Mouse (Mus musculus): ENCODE measurements at regions not wholly inside any gene's neighbourhood (a gene's known extent, or its start where the extent isn't known, plus 50 kb on each side); places are given as distances from the start of the nearest gene placed in this dataset.

DNA sequence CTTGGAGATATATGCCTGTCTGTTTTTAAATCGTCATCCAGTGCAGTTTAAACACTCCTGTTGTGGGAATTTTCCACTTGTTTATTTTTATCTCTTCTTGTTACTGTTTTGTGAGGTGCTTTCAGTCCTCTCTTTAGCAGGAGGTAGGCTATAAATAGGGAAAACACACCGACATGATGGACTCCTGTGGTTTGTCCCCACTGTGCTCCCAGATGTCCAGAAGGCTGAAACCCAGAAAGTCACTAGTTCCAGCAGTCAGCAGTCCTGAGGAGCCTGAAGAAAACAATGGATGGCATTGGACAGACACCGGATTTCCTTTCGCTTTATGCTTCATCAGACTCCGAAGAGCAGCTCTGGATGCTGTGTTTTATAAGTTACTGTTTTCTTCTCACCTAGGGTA is 55.2 kb upstream of the Armh4 start:
- DNase-seq (ENCODE audit: low spot score), result no peak
- 79% methylated on average over 5 of the region's 5 CpGs for WGBS
- no peaks in the 10 kb centered on the region for H3K36me3 ChIP-seq (replicated peaks; ENCODE audit: control insufficient read depth, insufficient read depth)

DNA sequence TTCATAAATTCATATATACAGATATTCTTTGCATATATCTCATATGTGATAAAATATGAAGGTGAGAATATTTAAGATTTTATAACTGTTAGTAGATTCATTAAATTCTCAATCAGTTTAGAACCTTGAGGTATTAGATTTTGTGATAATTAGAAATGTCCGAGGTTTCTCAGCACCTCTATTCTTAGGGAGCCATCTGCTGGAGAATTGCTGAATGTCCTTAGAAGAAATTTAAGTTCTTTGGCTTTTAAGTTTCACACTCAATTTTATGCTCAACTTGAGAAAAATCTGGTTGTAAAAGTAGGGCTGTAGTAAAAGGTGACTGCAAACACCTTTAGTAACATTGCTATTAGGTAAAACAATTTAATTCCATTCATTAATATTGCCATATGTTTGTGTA is 51.5 kb upstream of the Armh4 start:
- Histone ChIP-seq H3K27me3 (ENCODE audit: control insufficient read depth, insufficient read depth, low read length) (no peaks in the 10 kb centered on the region), H3K4me1 (replicated peaks; ENCODE audit: control insufficient read depth, insufficient read depth, low read length) (no peaks in the 10 kb centered on the region), H3K4me2 (replicated peaks) (no peak overlapping the region), H3K9me3 (ENCODE audit: control insufficient read depth, low read length) (no peaks in the 10 kb centered on the region), H3K9ac (no peak overlapping the region), H3K4me3 (replicated peaks; ENCODE audit: low read length) (no peak overlapping the region), H3K36me3 (replicated peaks; ENCODE audit: control insufficient read depth, insufficient read depth) (no peaks in the 10 kb centered on the region), H3K27ac (no peak overlapping the region)
- DNase-seq (ENCODE audit: low spot score), result peak; percentile 50
- 45% methylated on average over 1 of the region's 1 CpGs for WGBS
- no peak for ATAC-seq (ENCODE audit: low FRiP score)

More for the DNA sequence above, 55.2 kb upstream of the Armh4 start:
- H3K9ac ChIP-seq, result no peak overlapping the region
- no peak overlapping the region for H3K27ac ChIP-seq
- no peaks in the 10 kb centered on the region for H3K27me3 ChIP-seq (ENCODE audit: control insufficient read depth, insufficient read depth, low read length)
- H3K4me2 ChIP-seq (replicated peaks), result no peak overlapping the region
- H3K4me3 ChIP-seq (replicated peaks; ENCODE audit: low read length), result no peak overlapping the region
- H3K4me1 ChIP-seq (replicated peaks; ENCODE audit: control insufficient read depth, insufficient read depth, low read length), result no peaks in the 10 kb centered on the region
- no peaks in the 10 kb centered on the region for H3K9me3 ChIP-seq (ENCODE audit: control insufficient read depth, low read length)
- no peak for ATAC-seq (ENCODE audit: low FRiP score)
